Mouse (Mus musculus) MEL (cell line): ENCODE results near the gene Gm20388. TPM values are rescaled to one million over a fixed set of nuclear protein-coding genes. Genes with fewer than 3 reads are reported as not detected.
A peak's percentile ranks its signal among the peaks of the same experiment; 100 is the strongest.

Source experiments
- DNase-seq: peaks from one replicate; pipeline ENCODE4 v3.0.0; 2011; ENCODE audit warnings: low read depth, low spot score
- H3K27ac ChIP-seq: 2 replicates; pipeline ENCODE4 v1.5.1; 2012; ENCODE audit warnings: low read depth, mild to moderate bottlenecking, control low read depth, low read length, moderate library complexity; ENCODE audit not compliant: control insufficient read depth
- H3K27me3 ChIP-seq, 2 experiments: fragments of 150-350 bp in 1 of 2; sonication (generic) in 1 of 2; 2 replicates each; pipeline ENCODE4 v1.6.1; 2012; ENCODE audit warnings: low read length in 2 of 2, mild to moderate bottlenecking in 2 of 2, improper control_type of control experiment in 1 of 2, moderate library complexity in 1 of 2; ENCODE audit not compliant: insufficient read depth in 2 of 2, control insufficient read depth in 1 of 2
- H3K36me3 ChIP-seq, 2 experiments: 2 replicates each; pipeline ENCODE4 v1.6.1; 2012 to 2014; ENCODE audit warnings: low read length in 2 of 2, improper control_type of control experiment in 1 of 2, inconsistent platforms in 1 of 2, mild to moderate bottlenecking in 1 of 2; ENCODE audit not compliant: insufficient read depth in 2 of 2, control insufficient read depth in 1 of 2
- H3K4me1 ChIP-seq, 2 experiments: fragments of 150-350 bp in 1 of 2; sonication (generic) in 1 of 2; 2 replicates each; pipeline ENCODE4 v1.6.1; 2012; ENCODE audit warnings: low read length in 2 of 2, improper control_type of control experiment in 1 of 2, mild to moderate bottlenecking in 1 of 2; ENCODE audit not compliant: insufficient read depth in 2 of 2, control insufficient read depth in 1 of 2
- H3K4me3 ChIP-seq, 2 experiments: fragments of 150-350 bp in 1 of 2; sonication (generic) in 1 of 2; 2 replicates each; pipeline ENCODE4 v1.5.1; 2012; ENCODE audit warnings: low read depth in 2 of 2, low read length in 2 of 2, mild to moderate bottlenecking in 2 of 2, moderate library complexity in 2 of 2, control low read depth in 1 of 2, improper control_type of control experiment in 1 of 2; ENCODE audit not compliant: control insufficient read depth in 1 of 2, insufficient read depth in 1 of 2
- H3K79me2 ChIP-seq: 2 replicates; pipeline ENCODE4 v1.6.1; 2012; ENCODE audit warnings: mild to moderate bottlenecking, low read length, moderate library complexity; ENCODE audit not compliant: control insufficient read depth, poor library complexity, insufficient read depth
- H3K9ac ChIP-seq: 2 replicates; pipeline ENCODE4 v1.6.1; 2012; ENCODE audit warnings: low read depth, mild to moderate bottlenecking, control low read depth, low read length, moderate library complexity; ENCODE audit not compliant: control insufficient read depth, poor library complexity, severe bottlenecking
- H3K9me3 ChIP-seq: fragments of 150-350 bp; sonication (generic); replicated peaks from 2 replicates; pipeline ENCODE4 v1.6.1; 2012; ENCODE audit warnings: mild to moderate bottlenecking, low read length, improper control_type of control experiment, moderate library complexity; ENCODE audit not compliant: insufficient read depth
- EP300 ChIP-seq, 2 experiments: IDR thresholded peaks; 2 replicates each; pipeline ENCODE4 v1.6.1; 2011; ENCODE audit warnings: improper control_type of control experiment in 2 of 2, low read length in 2 of 2, low read depth in 1 of 2, mild to moderate bottlenecking in 1 of 2
- GABPA ChIP-seq: IDR thresholded peaks from 2 replicates; pipeline ENCODE4 v1.6.1; 2012; ENCODE audit warnings: low read depth, mild to moderate bottlenecking, inconsistent platforms, low read length, improper control_type of control experiment, moderate library complexity
- JUND ChIP-seq: IDR thresholded peaks from 2 replicates; pipeline ENCODE4 v1.6.1; 2011; ENCODE audit warnings: low read depth, mild to moderate bottlenecking, improper control_type of control experiment, low read length
- MAFK ChIP-seq: IDR thresholded peaks from 2 replicates; pipeline ENCODE4 v1.6.1; 2011; ENCODE audit warnings: low read depth, mild to moderate bottlenecking, low read length, improper control_type of control experiment, borderline replicate concordance
- MYB ChIP-seq: IDR thresholded peaks from 2 replicates; pipeline ENCODE4 v1.6.1; 2011; ENCODE audit warnings: mild to moderate bottlenecking, low read depth, low read length, improper control_type of control experiment
- MYC ChIP-seq: IDR thresholded peaks from 2 replicates; pipeline ENCODE4 v1.6.1; 2011; ENCODE audit warnings: low read depth, mild to moderate bottlenecking, low read length, improper control_type of control experiment, moderate library complexity
- RAD21 ChIP-seq: IDR thresholded peaks from 2 replicates; pipeline ENCODE4 v1.6.1; 2011; ENCODE audit warnings: mild to moderate bottlenecking, low read depth, low read length, improper control_type of control experiment
- TBP ChIP-seq: IDR thresholded peaks from 2 replicates; pipeline ENCODE4 v1.8.0; 2011; ENCODE audit warnings: low read depth, low read length, improper control_type of control experiment
- USF2 ChIP-seq, 2 experiments: IDR thresholded peaks; 2 replicates each; pipeline ENCODE4 v1.6.1; 2011 to 2012; ENCODE audit warnings: improper control_type of control experiment in 2 of 2, low read length in 2 of 2, borderline replicate concordance in 1 of 2, inconsistent platforms in 1 of 2, low read depth in 1 of 2, mild to moderate bottlenecking in 1 of 2; ENCODE audit not compliant: insufficient read depth in 1 of 2
- ZC3H11A ChIP-seq: IDR thresholded peaks from 2 replicates; pipeline ENCODE4 v1.6.1; 2012; ENCODE audit warnings: low read depth, mild to moderate bottlenecking, inconsistent platforms, low read length, improper control_type of control experiment
- ZKSCAN1 ChIP-seq: IDR thresholded peaks from 2 replicates; pipeline ENCODE4 v1.6.1; 2012; ENCODE audit warnings: low read depth, mild to moderate bottlenecking, inconsistent platforms, low read length, improper control_type of control experiment, moderate library complexity
- polyA plus RNA-seq, 2 experiments: library from polyadenylated mRNA; stranded (reverse) in 1 of 2; unstranded in 1 of 2; fragments of >175 nt in 1 of 2; fragments of >200 nt in 1 of 2; gene quantifications; 2 replicates each; pipeline versions ENCODE4 v1.2.1 to v1.2.4; 2012; ENCODE audit warnings: low replicate concordance in 2 of 2, low read depth in 1 of 2; ENCODE audit not compliant: insufficient read length in 2 of 2, insufficient read depth in 1 of 2, missing spikeins in 1 of 2
- total RNA-seq: library from RNA; depleted of rRNA; stranded (reverse); fragments of 300-350 nt; gene quantifications from 2 replicates; pipeline ENCODE4 v1.2.3, GENCODE M21; 2012

The Gm20388 gene
- total and polyA plus RNA-seq, 3 experiments, result 11.1 to 17.8 TPM; not detected in 1

- Histone ChIP-seq H3K79me2 (no peaks in the 10 kb centered on the region), H3K4me1 (no peaks in the 10 kb centered on the region), H3K9ac (no peak overlapping the region), H3K27ac (no peak overlapping the region), H3K9me3 (no peaks in the 10 kb centered on the region), H3K4me3 (no peak overlapping the region), H3K27me3 (peaks cover 0 to 9% of the 10 kb centered on the region in 2 experiments; a peak in 3 of 4 replicates), H3K36me3 (no peaks in the 10 kb centered on the region)
- DNase-seq, result no peak
- TF ChIP-seq TBP (0 out of 2 replicates have a peak, but pooled peaks have one; percentile 36), RAD21 (no peak), MAFK (no peak)
These were observed 3842.3 kb downstream of the Gm20388 start for GRCm38 (mm10) chr8:123752773-123753468.

DNA sequence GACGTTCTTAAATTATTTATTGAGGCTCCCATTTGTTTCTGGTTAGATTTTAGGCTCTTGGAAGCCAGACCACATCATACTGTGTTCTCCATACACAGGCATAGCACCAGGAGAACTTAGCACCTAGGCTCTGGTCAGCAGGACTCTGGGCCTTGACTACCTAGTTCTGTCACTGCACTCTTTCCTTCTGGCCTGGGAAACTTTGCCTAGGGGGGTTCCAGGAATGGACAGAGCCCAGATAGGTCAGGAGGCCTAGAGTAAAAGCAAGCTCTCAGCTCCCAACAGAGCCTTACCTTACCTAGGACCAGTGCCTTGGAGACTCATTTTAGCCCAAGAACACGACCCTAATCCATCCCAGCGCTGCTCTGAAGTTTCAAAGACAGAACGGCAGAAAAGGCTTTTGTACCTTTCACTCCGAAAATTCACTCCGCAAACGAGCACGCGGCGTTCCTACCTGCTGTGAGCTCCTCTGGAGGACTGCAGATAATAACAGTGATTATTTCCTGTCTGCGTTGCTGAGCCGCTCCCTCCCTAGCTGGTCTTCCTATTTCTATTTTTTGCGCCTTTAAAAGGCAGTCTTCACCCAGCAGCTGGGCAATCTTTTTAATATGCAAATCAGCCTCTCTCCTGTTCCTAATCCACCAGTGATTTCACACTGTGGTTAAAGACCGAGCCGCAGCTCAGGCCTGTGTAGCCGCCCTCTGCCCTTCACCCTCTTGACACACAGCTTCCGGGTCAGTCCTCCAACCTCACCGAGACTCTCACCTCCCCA is 3843.1 kb downstream of the Gm20388 start:
- Histone ChIP-seq H3K27me3 (peaks cover 0 to 9% of the 10 kb centered on the region in 2 experiments; a peak in 3 of 4 replicates), H3K9me3 (no peaks in the 10 kb centered on the region), H3K27ac (no peak overlapping the region), H3K4me1 (no peaks in the 10 kb centered on the region), H3K79me2 (no peaks in the 10 kb centered on the region), H3K36me3 (no peaks in the 10 kb centered on the region), H3K4me3 (no peak overlapping the region), H3K9ac (no peak overlapping the region)
- TF ChIP-seq GABPA, result no peak
- TF ChIP-seq EP300 (IDR thresholded peaks at IDR 0.05; ENCODE audit: low read depth in 1 of 2, low read length in 2 of 2), result no peak
- TF ChIP-seq JUND, result no peak
- TF ChIP-seq ZKSCAN1, result no peak
- TF ChIP-seq RAD21, result no peak
- TF ChIP-seq MYC, result no peak
- no peak for TF ChIP-seq MYB
- no peak for TF ChIP-seq USF2 (IDR thresholded peaks at IDR 0.05; ENCODE audit: borderline replicate concordance in 1 of 2, insufficient read depth in 1 of 2, low read depth in 1 of 2, low read length in 2 of 2)
- no peak for TF ChIP-seq ZC3H11A
- no peak for TF ChIP-seq TBP
- no peak for DNase-seq
